Mouse (Mus musculus): Measurements from ENCODE around the gene Cog3. TPM values are rescaled to one million over a fixed set of nuclear protein-coding genes. Genes with fewer than 3 reads are reported as not detected.
"Not testable (repeated sequence)": the region's sequence is repeated elsewhere in the genome, so short reads cannot be mapped to it uniquely, and the experiment has no call there.

Cog3 gene
- polyA plus RNA-seq, 1 experiment from 2014 or later: 18.9 TPM

- Histone ChIP-seq H3K9me3 (no peaks in the 10 kb centered on the region), H3K27ac (no peak overlapping the region), H3K4me1 (no peaks in the 10 kb centered on the region), H3K4me3 (no peak overlapping the region), H3K27me3 (ENCODE audit: insufficient read depth, poor library complexity, severe bottlenecking) (no peaks in the 10 kb centered on the region), H3K36me3 (peaks cover 26% of the 10 kb centered on the region)
- 88% methylated on average over 4 of the region's 4 CpGs for WGBS
- no peak for DNase-seq (ENCODE audit: low spot score)
Measured at GRCm38 (mm10) chr14:75779913-75780312, 25.6 kb upstream of the Cog3 start.

DNA sequence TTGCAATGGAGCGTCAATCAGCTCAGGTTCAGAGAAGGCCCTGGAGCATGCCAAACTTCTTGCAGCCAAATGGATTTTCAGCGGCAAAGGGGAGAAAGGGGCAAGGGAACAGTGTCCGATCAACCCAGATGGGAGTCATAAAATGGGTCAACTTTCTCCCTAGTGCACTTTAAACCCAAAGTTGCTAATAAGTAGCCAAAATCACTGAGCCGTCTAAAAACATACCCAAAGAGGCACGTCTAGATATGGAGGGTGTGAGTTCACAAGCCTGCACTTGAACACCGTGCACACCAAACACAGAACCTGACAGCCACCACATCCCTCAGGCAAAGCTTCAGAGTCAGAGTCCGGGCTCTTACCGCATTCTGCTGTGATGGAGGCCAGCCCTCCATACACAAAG lies 22.3 kb upstream of the Cog3 start:
- H3K27me3 ChIP-seq (ENCODE audit: insufficient read depth, poor library complexity, severe bottlenecking): no peaks in the 10 kb centered on the region
- H3K9me3 ChIP-seq: no peaks in the 10 kb centered on the region
- no peak for DNase-seq (ENCODE audit: low spot score)
- H3K4me1 ChIP-seq: peaks cover 23% of the 10 kb centered on the region
- 90% methylated on average over 8 of the region's 8 CpGs for WGBS
- H3K36me3 ChIP-seq: peaks cover 27% of the 10 kb centered on the region
- no peak overlapping the region for H3K4me3 ChIP-seq
- H3K27ac ChIP-seq: no peak overlapping the region

- Histone ChIP-seq H3K4me3 (peak overlapping the region; percentile 5; the same call in 1 of the 2 replicates), H3K4me1 (peaks cover 23% of the 10 kb centered on the region), H3K27ac (peak overlapping the region; percentile 85), H3K27me3 (ENCODE audit: insufficient read depth, poor library complexity, severe bottlenecking) (no peaks in the 10 kb centered on the region), H3K36me3 (peaks cover 48% of the 10 kb centered on the region), H3K9me3 (no peaks in the 10 kb centered on the region)
- peak; percentile 90 for DNase-seq (ENCODE audit: low spot score)
- 34% methylated on average over 8 of the region's 8 CpGs for WGBS
Measured at GRCm38 (mm10) chr14:75773431-75773830, 19.1 kb upstream of the Cog3 start.

DNA sequence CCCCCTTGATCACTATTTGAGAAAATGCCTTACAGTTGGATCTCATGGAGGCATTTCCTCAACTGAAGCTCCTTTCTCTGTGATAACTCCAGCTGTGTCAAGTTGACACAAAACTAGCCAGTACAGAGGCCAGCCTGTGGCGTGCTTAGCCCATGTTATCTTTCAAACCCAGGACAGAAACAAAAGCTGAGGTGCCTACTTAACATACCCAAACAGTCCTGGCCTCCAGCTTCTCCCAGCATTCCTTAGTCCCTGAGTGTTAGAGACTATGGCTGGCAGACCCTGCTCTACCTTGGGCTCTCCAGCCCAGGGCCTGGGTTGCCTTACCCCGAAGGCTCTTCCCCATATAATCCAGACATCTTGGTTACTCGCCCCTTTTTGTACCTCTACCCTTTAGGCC lies 18.1 kb upstream of the Cog3 start:
- not testable (repeated sequence) for H3K4me3 ChIP-seq; H3K27me3 ChIP-seq (ENCODE audit: insufficient read depth, poor library complexity, severe bottlenecking); DNase-seq (ENCODE audit: low spot score); H3K9me3 ChIP-seq
- WGBS: 73% methylated on average over 3 of the region's 3 CpGs
- H3K4me1 ChIP-seq: peaks cover 23% of the 10 kb centered on the region
- H3K36me3 ChIP-seq: peaks cover 44% of the 10 kb centered on the region
- H3K27ac ChIP-seq: peak overlapping the region; percentile 85

GRCm38 (mm10) chr14:75771101-75771501 lies 16.8 kb upstream of the Cog3 start:
- H3K36me3 ChIP-seq: peaks cover 44% of the 10 kb centered on the region
- 90% methylated on average over 8 of the region's 8 CpGs for WGBS

GRCm38 (mm10) chr14:75769334-75769733 lies 15.0 kb upstream of the Cog3 start:
- Histone ChIP-seq H3K27ac (no peak overlapping the region), H3K4me1 (peaks cover 20% of the 10 kb centered on the region), H3K36me3 (peaks cover 45% of the 10 kb centered on the region), H3K27me3 (ENCODE audit: insufficient read depth, poor library complexity, severe bottlenecking) (no peaks in the 10 kb centered on the region), H3K4me3 (no peak overlapping the region), H3K9me3 (no peaks in the 10 kb centered on the region)
- DNase-seq (ENCODE audit: low spot score): no peak
- 90% methylated on average over 9 of the region's 9 CpGs for WGBS

More at GRCm38 (mm10) chr14:75771101-75771501, 16.8 kb upstream of the Cog3 start:
- H3K4me1 ChIP-seq: peaks cover 23% of the 10 kb centered on the region
- no peak for DNase-seq (ENCODE audit: low spot score)
- H3K9me3 ChIP-seq: no peaks in the 10 kb centered on the region
- no peak overlapping the region for H3K27ac ChIP-seq
- no peak overlapping the region for H3K4me3 ChIP-seq
- H3K27me3 ChIP-seq (ENCODE audit: insufficient read depth, poor library complexity, severe bottlenecking): no peaks in the 10 kb centered on the region

DNA sequence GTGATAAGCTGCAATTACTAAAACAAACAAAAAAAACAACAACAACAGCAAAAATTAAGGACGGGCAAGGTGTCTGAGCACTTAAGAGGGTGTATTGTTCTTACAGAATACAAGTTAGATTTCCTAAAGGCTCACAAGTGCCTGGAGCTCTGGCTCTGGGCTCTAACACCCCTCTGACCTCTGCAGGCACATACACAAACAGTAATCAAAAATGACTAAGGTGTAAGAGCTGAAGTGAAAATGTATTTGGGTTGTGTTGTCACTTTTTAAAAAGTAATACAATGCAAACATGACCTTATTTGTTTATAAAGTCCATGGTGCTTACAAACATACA lies 13.9 kb upstream of the Cog3 start:
- no peak for DNase-seq (ENCODE audit: low spot score)
- H3K36me3 ChIP-seq: peaks cover 48% of the 10 kb centered on the region
- H3K27ac ChIP-seq: no peak overlapping the region
- no peaks in the 10 kb centered on the region for H3K9me3 ChIP-seq
- no peak overlapping the region for H3K4me3 ChIP-seq
- H3K4me1 ChIP-seq: peaks cover 9% of the 10 kb centered on the region
- no peaks in the 10 kb centered on the region for H3K27me3 ChIP-seq (ENCODE audit: insufficient read depth, poor library complexity, severe bottlenecking)
- 6% methylated on average over 1 of the region's 1 CpGs for WGBS

DNA sequence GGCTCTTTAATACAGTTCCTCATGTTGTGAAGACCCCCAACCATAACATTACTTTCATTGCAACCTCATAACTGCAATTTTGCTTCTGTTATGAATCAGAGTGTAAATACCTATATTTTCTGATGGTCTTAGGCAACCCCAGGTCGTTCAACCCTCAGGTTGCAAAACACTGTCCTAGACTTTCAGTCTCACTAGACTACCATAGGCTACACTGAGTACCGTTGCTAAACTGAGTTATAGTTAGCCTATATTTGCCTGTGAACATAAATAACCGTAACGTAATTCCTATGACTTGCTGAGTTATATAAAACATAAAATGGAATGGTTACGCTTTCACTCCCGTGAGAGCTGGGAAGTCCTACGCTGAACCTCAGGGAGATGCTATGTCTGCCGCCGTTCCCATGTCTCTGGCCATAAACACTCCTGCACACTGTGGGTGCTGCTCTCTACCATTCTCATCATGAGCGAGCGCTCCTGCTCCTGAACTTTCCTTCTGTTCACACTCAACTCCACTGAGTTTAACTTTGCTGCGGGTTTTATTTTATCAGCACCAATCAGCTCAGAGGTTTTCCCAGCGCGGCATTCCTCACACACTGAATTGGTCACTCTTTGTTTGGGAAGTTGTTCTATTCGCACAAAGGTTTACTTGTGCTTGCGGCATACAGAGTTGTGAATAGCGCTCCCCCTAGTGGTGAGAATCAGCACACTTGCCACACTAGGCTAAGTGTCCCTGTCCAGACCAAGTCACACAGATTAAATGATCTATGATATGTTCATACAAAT lies 13.4 kb upstream of the Cog3 start:
- no peak overlapping the region for H3K4me3 ChIP-seq
- 0 out of 2 replicates have a peak overlapping the region, but pooled peaks have one; percentile 52 for H3K27ac ChIP-seq
- H3K4me1 ChIP-seq: peaks cover 3% of the 10 kb centered on the region
- H3K27me3 ChIP-seq (ENCODE audit: insufficient read depth, poor library complexity, severe bottlenecking): no peaks in the 10 kb centered on the region
- WGBS: 62% methylated on average over 17 of the region's 17 CpGs
- H3K36me3 ChIP-seq: peaks cover 48% of the 10 kb centered on the region
- H3K9me3 ChIP-seq: no peaks in the 10 kb centered on the region
- DNase-seq (ENCODE audit: low spot score): peak; percentile 84

GRCm38 (mm10) chr14:75761028-75761805 lies 6.9 kb upstream of the Cog3 start:
- H3K4me1 ChIP-seq: no peaks in the 10 kb centered on the region
- H3K27ac ChIP-seq: no peak overlapping the region
- peaks cover 12% of the 10 kb centered on the region for H3K36me3 ChIP-seq
- DNase-seq (ENCODE audit: low spot score): no peak
- 51% methylated on average over 10 of the region's 10 CpGs for WGBS
- H3K4me3 ChIP-seq: no peak overlapping the region
- H3K9me3 ChIP-seq: no peaks in the 10 kb centered on the region
- H3K27me3 ChIP-seq (ENCODE audit: insufficient read depth, poor library complexity, severe bottlenecking): peaks cover 15% of the 10 kb centered on the region; the same call in 1 of the 2 replicates

DNA sequence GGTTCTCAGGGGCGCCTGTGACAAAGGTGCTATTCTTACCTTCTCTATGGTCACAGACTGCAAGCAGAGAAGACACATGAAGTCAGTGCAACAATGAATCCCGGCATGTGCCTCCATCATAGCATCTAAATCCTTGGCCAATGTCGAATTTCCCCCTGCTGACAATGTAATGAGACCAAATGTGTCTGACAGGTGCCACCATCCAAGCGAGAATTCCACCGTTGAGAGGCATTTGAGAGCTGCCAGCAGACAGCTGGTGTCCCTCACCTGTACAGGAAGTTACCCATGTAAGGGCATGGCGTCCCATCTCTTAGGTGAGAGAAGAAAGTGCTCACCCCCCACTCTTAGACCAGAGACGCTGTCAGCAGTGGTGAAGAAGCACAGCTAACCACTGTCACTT lies 4.1 kb upstream of the Cog3 start:
- DNase-seq (ENCODE audit: low spot score): no peak
- Histone ChIP-seq H3K9me3 (no peaks in the 10 kb centered on the region), H3K27ac (no peak overlapping the region), H3K27me3 (ENCODE audit: insufficient read depth, poor library complexity, severe bottlenecking) (peaks cover 15% of the 10 kb centered on the region; the same call in 1 of the 2 replicates), H3K4me3 (no peak overlapping the region), H3K36me3 (peaks cover 4% of the 10 kb centered on the region), H3K4me1 (peaks cover under 1% of the 10 kb centered on the region)
- WGBS: 65% methylated on average over 7 of the region's 7 CpGs

DNA sequence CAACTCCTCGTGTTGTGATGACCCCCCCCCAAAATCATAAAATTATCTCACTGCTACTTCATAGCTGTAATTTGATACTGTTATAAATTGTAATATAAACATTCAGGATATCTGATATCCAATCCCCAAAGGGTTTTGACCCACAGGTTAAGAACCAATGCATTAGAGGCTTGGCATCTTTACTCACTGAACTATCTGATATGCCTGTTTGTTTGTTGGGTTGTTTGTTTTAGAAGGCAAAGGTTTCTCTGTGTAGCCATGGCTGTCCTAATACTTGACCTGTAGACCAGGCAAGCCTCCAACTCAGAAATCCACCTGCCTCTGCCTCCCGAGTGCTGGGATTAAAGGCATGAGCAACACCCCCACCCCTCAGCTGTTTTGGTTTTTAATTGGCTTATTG lies 3.5 kb upstream of the Cog3 start:
- WGBS: 86% methylated on average over 2 of the region's 2 CpGs
- peaks cover 15% of the 10 kb centered on the region; the same call in 1 of the 2 replicates for H3K27me3 ChIP-seq (ENCODE audit: insufficient read depth, poor library complexity, severe bottlenecking)
- H3K27ac ChIP-seq: no peak overlapping the region
- peaks cover 4% of the 10 kb centered on the region for H3K36me3 ChIP-seq
- H3K9me3 ChIP-seq: no peaks in the 10 kb centered on the region
- H3K4me3 ChIP-seq: no peak overlapping the region
- H3K4me1 ChIP-seq: peaks cover 6% of the 10 kb centered on the region
- no peak for DNase-seq (ENCODE audit: low spot score)

- peaks cover 11% of the 10 kb centered on the region for H3K4me1 ChIP-seq
- no peak overlapping the region for H3K27ac ChIP-seq
- H3K9me3 ChIP-seq: no peaks in the 10 kb centered on the region
- WGBS: 84% methylated on average over 6 of the region's 6 CpGs
- H3K36me3 ChIP-seq: no peaks in the 10 kb centered on the region
- H3K4me3 ChIP-seq: no peak overlapping the region
- no peak for DNase-seq (ENCODE audit: low spot score)
- H3K27me3 ChIP-seq (ENCODE audit: insufficient read depth, poor library complexity, severe bottlenecking): peaks cover 15% of the 10 kb centered on the region; the same call in 1 of the 2 replicates
Measured at GRCm38 (mm10) chr14:75756971-75757370, 2.7 kb upstream of the Cog3 start.

DNA sequence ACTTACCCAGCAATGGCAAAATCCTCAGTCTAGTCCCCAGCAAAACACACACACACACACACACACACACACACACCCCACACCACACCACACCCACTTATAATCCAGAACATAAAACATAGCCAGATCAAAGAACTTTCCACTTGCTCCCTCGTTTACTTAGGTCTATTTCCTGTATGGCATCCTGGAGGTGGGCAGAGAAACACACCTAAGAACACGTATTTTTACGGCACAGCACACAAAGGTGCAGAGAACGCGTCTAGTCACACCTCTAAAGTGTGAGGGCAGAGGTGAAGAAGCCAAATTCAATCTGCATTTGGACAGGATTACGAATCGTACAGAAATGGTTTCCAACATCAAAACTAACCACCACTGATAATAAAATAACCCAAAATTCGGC lies 1.1 kb downstream of the Cog3 start:
- Histone ChIP-seq H3K4me1 (peaks cover 11% of the 10 kb centered on the region), H3K9me3 (no peaks in the 10 kb centered on the region), H3K27ac (no peak overlapping the region), H3K4me3 (peak overlapping the region; percentile 98), H3K27me3 (ENCODE audit: insufficient read depth, poor library complexity, severe bottlenecking) (peaks cover 13% of the 10 kb centered on the region; the same call in 1 of the 2 replicates), H3K36me3 (no peaks in the 10 kb centered on the region)
- 62% methylated on average over 8 of the region's 8 CpGs for WGBS
- no peak for DNase-seq (ENCODE audit: low spot score)

Data from heart, embryonic 10.5 days (tissue).